Mouse (Mus musculus) WW6 (cell line): Measurements from ENCODE around the gene Bckdha.
A peak's percentile ranks its signal among the peaks of the same experiment; 100 is the strongest.

ENCODE experiments used
- DNase-seq: peaks from one replicate; pipeline ENCODE4 v3.0.0-alpha.2; 2013; ENCODE audit warnings: low read depth, low spot score

Gene Bckdha

DNA sequence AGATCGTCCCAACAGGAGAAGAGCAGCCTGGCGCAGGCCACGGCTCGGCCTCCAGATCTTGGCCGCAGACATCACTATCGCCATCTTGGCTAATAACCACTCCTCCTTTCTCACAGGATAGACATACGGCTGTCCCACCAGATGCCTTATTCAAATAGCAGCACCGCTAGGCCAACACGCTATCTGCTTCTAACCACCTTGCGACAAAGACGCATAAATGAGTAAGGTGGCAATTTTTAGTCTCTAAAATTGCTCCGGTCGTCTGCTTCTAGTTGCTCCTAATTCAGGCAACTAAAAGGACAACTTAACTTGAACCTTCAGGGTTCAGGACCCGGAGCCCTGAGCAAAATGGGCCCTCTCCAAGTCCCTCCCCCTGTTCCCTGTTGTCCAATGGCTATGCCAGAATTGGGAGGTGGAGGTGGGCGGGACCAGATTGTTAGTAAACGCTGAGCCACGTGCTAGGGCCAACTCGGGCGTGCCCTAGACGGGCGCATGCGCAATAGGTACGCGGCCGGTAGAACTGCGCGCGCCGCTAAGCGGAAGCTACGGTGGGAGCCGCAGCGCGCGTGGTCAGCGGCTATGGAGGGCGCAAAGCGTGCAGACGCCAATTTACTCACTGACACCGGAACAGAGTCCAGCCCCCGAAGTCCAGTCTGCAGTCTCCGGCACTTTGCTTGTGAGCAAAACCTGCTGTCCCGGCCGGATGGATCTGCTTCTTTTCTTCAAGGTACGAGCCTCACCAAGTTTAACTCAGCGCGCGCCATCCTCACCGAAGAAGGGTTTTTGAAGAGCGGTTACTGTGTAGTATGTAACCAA, at the start of gene Bckdha, which contains the start of gene Exosc5:
TSS of gene Bckdha (minus strand) at position 325 of the 816 bp plus-strand sequence.
TSS of gene Exosc5 (plus strand) at position 508 of the 816 bp plus-strand sequence.
- DNase-seq: peak; percentile 96

DNA sequence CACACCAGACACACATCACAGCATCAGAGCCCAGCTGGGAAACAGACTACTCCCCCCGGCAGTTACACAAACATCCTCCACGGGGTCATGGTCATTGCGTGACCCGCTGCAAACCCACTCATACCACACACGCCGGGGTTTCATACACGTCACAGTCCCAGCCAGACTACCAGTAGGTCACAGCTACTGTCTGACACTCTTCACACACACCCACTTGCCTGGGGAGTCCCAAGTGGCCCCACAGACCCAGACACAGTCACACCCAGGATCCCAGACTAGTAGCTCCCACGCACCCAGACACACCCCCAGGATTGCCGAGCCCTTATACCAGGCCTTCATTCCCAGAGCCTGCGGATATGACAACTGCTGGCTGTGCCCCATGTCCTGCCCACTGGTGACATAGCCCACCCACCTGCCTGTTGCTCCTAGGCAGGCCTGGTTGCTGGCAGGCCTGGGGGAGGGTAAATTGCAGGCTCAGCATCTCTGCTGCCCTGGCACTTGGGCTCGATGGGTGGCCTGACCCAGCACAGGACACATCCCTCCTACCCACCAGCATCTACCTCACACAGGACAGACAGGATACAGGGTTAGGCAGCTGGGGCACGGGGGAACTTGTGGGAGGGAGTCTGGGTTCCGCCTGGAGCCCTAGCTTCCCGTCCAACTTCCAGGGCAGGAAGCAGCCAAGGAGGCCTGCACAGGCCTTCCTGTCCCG, 49.0 kb upstream of the Bckdha start:
- DNase-seq: no peak

DNA sequence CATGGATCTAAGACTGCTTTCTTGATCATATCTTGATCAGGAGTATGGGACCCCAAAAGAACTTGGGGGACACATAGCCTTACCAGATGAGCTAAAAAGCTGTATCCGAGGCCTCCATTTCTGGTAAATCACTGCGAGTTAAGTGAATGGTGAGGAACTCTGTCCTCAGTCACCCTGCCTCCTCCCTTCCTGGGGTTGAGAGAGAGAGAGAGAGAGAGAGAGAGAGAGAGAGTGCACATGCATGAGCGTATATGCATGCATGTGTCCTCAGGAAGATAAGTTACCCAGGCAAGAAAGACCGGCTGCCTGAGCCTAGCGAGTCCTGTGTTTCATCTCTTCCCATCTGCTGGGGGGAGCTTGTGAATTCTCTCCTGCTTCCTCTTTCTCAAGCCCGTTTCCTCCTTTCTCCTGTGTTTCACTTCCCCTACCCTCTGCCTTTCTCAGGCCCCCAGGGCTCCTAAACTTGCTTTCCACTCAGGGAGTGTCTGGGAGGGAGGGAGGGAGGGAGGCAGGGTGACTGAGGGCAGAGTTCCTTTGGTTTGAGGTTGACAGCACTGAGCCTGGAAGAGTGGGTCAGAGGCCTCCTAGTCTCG, 47.9 kb upstream of the Bckdha start:
- no peak for DNase-seq

DNA sequence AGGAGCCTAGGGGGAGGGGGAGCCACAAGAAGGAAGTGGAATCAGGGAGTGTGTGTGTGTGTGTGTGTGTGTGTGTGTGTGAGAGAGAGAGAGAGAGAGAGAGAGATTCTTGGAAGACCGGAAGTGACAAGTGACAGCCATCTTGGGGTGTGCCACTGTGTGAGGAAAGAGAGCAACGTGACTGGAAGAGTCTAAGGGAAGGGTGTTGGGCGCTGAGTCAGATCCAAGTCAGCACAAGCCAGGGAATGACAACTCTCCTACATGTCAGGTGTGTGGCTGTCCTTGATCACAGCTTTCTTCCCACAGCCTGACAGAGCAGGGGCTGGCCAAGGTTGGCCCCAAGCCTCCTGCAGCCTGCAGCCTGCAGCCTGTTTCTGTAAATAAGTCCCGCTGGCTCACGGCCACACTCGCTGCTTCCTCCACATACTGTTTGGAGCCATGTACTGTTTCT, 47.0 kb upstream of the Bckdha start:
- no peak for DNase-seq

DNA sequence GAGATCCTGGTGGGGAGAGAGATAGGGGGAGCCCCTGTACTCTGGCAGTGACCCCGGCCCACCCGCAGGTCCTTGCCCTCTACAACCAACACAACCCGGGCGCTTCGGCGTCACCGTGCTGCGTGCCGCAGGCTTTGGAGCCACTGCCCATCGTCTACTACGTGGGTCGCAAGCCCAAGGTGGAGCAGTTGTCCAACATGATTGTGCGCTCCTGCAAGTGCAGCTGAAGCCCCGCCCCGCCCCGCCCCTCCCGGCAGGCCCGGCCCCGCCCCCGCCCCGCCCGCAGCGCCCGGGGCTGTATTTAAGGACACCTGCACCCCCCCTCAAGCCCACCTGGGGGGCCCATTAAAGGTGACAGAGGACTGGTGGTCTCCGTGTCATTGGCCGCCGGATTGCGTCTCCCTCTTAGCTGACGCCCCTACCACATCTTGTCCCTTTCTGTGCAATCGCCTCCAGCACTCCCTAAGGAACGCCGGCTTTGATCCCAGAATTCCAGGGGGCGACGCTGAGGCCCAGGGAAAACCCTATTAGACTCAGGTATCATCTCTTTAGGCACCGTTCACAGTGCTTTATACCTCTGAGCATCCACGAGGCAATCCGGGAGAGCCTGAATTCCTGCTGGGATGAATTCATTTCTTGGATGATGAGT, 46.1 kb upstream of the Bckdha start:
- no peak for DNase-seq

DNA sequence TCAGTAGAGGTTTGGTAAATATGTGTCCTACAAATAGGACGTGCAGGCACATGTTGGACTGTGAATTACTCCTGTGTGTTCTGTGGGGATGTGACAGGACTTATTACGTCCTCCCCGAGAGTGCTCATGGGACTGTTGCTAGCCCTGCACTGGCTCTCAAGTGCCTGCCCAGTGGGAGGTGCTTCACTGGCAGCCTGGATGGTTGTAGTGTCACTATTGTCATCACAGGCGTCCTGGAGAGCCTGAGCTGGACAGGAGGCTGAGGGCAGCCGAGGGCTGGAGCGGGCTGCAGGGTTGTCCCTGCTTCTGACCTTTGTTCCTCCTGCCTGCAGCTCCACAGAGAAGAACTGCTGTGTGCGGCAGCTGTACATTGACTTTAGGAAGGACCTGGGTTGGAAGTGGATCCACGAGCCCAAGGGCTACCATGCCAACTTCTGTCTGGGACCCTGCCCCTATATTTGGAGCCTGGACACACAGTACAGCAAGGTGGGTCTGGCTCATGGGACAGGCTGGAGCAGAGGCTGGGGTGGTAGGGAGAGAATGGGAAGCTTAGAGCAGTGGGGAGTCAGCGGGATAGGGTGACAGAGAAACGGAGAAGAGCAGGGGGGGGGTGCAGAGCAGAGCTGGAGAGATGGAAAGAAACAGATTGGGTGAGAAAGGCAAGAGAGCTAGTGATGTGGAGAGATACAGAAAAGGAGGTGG, 45.2 kb upstream of the Bckdha start:
- DNase-seq: no peak

DNA sequence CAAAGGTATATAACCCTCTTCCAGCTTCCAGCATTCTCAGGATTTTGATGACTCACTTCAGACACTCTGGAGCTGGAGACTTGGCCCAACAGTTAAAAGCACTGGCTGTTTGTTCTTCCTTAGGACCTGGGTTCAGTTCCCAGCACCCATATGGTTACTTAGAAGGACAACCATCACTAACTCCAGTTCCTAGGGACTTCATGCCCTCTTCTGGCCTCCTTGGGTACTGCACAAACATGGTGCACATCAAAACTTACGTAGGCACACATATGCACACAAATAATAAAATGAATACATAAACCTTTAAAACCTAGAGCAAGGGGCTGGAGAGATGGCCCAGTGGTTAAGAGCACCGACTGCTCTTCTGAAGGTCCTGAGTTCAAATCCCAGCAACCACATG, 43.6 kb upstream of the Bckdha start:
- DNase-seq: no peak

DNA sequence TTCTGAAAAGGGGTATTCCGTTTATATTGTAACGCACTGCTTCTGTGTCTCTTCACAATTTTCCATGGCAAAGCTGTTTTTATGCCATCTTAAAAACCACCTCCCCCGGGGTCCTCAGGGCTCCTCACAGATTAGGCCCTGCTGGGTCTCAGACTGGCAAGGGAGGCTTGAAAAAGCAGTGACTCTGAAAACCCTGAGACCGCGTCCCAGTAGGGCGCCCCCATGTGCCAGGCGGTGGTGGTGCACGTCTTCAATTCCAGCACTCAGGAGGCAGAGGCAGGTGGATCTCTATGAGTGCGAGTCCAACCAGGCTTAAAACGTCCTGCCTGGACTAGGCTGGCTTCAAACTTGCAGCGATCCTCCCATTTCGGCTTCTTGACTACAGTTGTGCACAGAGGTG, 42.0 kb upstream of the Bckdha start:
- DNase-seq: no peak

DNA sequence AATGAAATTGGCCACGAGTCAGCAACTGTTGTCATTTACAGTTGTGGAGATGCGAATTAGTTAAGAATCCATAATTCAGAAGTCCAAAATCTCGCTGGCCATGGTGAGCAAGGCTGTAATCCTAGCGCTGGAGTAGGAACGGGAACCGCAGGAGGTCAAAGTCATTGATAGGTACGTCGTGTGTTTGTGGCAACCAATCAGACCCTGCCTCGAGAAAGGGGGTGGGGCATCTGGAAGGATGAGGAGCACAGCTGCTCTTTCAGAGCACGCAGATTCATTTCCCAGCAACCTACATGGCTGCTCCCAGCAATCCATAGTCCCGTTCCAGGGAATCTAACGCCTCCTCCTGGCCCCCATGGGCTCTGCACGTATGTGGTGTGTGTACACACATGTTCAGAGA, 41.1 kb upstream of the Bckdha start:
- peak; percentile 75 for DNase-seq

DNA sequence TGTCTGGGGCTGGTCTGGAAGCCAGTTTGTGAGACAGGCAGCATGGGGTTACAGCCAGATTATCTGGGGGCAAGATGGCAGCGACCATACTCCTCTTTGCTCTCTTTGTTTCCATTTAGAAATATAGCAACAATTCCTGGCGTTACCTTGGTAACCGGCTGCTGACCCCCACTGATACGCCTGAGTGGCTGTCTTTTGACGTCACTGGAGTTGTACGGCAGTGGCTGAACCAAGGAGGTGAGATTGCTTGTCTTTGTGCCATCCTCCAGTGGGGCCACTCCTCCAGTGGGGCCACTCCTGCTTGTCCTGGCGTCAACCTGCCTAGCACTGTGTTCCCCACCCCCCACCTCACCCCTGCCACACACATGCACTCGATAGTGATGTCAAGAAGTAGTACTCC, 35.3 kb upstream of the Bckdha start:
- DNase-seq: no peak

DNA sequence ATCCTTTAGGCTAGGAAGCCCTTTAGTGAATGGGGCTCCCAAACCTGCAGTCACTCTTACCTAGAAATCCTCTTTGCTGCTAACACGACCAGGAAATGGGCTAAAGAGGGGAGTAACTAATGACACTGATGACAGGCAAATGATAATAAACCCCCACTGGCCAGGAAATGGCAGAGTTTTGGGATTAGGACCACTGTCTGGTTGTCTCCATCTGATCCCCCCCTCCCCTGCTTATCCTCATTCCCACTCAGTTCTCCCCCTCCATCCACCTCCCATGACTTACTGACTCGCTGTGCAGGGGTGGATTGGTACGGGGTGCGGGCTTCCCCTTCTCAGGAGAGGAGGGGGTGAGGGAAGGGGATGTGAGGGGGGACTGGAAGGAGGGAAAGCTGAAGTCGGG, 31.3 kb upstream of the Bckdha start:
- DNase-seq: no peak

DNA sequence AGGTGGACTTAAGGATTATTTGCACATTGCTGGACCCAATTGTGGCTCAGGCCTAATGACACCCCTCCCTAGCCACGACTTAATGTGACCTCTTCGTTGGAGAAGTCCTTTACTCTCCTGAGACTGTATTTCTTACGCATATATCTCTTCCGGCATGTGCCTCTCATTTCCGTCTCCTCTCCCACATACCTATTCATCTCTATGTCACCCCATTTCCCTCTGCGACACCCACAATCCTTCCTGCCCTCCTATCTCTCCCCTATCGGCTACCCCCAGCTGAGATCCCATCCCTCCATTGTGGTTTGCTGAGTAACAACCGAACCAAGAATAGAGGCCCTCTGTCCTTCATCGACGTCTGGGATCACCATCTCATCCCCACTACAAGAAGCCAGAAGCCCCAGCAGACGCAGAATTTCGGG, 30.8 kb upstream of the Bckdha start:
- DNase-seq: no peak

DNA sequence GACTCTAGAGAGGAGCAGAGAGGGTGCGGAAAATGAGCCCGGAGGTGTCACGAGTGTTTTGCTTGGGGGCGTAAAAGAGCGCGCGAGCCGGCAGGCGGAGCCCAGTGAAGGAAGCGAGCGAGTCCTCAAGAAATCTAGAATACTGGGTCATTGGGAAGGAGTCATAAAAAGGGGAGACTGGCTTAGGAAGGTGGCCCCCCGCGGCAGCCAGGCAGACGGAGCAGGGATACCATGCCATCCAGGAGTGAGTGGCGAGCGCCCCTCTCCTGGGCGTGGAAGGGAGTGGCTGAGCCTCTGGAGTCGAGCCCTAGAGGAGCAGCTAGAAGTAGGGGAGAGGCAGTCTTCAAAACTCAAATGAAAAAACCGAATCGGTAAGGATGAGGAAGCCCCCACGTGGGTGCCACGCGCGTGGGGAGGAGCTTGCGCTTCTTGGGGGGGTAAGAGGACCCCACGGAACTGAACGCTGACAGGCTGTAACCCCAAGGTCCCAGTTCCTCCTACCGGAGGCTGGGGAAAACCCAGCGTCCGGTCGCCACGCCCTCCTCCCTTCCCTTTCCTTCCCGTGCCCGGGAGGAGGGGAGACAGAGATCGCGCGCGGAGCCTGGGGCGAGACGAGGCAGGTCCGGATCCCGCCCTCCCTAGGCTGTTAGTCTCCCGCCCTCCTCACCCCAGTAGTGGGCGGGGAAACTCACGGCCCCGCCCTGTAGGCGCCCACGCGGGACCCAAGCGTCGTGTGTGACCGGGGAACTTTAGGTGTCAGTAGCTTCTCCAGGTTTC, 30.2 kb upstream of the Bckdha start:
- DNase-seq: no peak

DNA sequence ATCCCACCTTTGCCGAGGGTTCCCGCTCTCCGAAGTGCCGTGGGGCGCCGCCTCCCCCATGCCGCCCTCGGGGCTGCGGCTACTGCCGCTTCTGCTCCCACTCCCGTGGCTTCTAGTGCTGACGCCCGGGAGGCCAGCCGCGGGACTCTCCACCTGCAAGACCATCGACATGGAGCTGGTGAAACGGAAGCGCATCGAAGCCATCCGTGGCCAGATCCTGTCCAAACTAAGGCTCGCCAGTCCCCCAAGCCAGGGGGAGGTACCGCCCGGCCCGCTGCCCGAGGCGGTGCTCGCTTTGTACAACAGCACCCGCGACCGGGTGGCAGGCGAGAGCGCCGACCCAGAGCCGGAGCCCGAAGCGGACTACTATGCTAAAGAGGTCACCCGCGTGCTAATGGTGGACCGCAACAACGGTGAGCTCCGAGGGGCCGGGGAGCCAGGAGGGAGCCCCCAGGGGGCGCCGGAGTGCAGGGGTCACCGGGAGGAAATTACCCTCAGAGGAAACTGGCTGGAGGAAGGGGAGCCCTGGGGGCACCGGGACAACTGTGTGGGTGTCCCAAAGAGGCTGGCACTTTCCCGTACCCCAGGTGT, 29.1 kb upstream of the Bckdha start:
- DNase-seq: no peak

DNA sequence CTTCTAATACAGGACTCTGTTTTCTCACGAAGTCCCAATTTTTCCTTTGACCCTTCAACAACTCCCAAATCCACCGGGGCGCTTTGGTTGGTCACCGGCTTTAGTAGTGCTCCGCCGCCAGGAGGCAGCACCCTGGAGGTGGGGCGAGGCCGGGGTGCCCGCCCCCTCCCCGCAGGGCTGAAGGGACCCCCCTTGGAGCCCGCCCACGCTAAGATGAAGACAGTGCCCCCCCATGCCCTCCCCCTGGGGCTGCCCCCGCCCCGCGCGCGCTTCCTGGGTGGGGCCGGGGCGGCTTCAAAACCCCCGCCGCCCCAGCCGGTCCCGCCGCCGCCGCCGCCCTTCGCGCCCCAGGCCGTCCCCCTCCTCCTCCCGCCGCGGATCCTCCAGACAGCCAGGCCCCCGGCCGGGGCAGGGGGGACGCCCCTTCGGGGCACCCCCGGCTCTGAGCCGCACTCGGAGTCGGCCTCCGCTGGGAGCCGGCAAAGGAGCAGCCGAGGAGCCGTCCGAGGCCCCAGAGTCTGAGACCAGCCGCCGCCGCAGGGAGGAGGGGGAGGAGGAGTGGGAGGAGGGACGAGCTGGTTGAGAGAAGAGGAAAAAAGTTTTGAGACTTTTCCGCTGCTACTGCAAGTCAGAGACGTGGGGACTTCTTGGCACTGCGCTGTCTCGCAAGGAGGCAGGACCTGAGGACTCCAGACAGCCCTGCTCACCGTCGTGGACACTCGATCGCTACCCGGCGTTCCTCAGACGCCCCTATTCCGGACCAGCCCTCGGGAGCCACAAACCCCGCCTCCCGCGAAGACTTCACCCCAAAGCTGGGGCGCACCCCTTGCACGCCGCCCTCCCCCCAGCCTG, 28.1 kb upstream of the Bckdha start, which contains the start of gene Tgfb1:
TSS of gene Tgfb1 (plus strand) at position 323 of the 852 bp plus-strand sequence.
- no peak for DNase-seq

DNA sequence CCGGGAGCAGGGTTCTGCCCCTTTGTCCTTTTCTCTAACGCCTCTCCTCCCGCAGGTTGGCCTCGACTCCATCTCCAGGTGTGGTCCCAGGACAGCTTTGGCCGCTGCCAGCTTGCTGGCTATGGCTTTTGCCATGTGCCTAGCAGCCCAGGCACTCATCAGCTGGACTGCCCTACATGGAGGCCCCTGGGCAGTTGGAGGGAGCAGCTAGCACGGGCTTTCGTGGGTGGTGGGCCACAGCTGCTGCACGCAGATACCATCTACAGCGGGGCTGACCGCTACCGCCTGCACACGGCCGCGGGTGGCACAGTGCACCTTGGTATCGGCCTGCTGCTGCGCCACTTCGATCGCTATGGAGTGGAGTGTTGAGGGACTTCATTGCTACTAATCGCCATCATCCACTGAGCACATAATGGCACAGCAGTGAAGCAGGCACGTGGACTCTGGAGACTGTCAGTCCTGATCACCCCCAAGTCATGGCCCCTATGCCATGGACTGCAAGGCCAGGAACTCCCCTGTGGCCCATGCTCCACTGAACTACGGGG, 27.2 kb upstream of the Bckdha start:
- no peak for DNase-seq

DNA sequence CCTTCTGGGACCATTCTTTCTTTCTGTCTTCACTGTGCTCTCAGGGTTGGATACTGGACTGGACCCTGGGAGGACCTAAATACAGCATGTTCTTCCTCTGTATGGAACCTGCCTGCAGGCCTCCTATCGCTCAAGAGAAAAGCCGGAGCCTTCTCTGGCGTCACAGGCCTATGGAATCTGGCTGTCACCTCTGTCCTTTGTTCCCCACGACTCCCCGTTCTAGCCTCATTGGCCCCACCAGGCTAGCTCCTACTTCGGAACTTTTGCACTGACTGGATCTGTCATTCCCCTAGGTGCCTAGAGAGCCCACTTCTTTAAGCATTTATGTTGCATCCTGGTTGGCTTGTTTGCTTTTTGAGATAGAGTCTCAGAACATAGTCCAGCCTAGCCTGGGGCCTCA, 25.9 kb upstream of the Bckdha start:
- no peak for DNase-seq

DNA sequence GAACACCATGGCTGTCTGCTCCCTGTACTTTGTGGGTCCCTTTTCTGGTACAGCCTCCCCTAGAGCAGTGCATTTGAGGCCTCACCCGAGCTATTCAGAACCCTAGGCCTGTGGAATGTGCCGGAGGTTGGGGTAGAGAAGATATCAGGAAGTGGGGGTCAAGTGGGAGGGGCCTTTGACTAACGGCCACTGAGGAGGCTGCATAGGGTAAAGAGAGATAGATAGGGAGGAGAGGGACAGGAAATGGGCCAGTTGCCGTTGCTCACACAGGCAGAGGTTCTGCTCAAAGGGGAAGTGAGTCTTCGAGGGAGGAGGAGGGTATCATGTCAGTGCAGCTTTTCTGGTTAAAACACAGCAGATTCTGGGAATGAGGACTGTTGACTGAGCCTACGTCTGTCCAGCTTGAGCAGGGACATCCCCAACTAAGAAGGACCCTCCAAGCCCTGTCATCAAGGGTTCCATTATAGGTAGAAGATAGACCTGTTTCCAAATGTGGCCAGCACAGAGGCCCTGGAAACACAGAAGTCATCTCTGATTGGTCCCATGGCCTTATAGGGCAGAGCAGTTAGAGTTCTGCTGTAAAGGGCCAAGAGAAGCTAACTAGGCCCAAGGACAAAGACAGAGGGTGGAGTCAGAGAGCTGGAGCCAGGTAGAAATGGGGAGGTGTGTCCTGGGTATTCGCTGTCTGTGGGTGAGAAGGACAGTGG, 24.8 kb upstream of the Bckdha start:
- DNase-seq: no peak
